Mouse (Mus musculus) midbrain, embryonic 16.5 days (tissue): ENCODE data around the gene Mtfmt. TPM values are rescaled to one million over a fixed set of nuclear protein-coding genes. Genes with fewer than 3 reads are reported as not detected.

Source experiments
- ATAC-seq: fragments of 200-750 bp; cut with Nextera tagmentation; 2 replicates; pipeline ENCODE4 v1.8.0; 2017; ENCODE audit warnings: moderate TSS enrichment
- H3K27ac ChIP-seq: fragments of 300-500 bp; sonication (generic); 2 replicates; pipeline ENCODE4 v1.5.1; 2014; ENCODE audit warnings: mild to moderate bottlenecking, low read length, mixed read lengths
- H3K27me3 ChIP-seq: fragments of 300-500 bp; sonication (generic); 2 replicates; pipeline ENCODE4 v1.6.1; 2014; ENCODE audit warnings: low read depth, low read length, mixed read lengths; ENCODE audit not compliant: control insufficient read depth, insufficient read depth
- H3K36me3 ChIP-seq: fragments of 300-500 bp; sonication (generic); 2 replicates; pipeline ENCODE4 v1.6.1; 2014; ENCODE audit warnings: mild to moderate bottlenecking, low read length, moderate library complexity, mixed read lengths; ENCODE audit not compliant: control insufficient read depth, insufficient read depth
- H3K4me1 ChIP-seq: fragments of 300-500 bp; sonication (generic); 2 replicates; pipeline ENCODE4 v1.6.1; 2014; ENCODE audit warnings: mild to moderate bottlenecking, low read length, mixed read lengths; ENCODE audit not compliant: control insufficient read depth, insufficient read depth
- H3K4me2 ChIP-seq: fragments of 300-500 bp; sonication (generic); 2 replicates; pipeline ENCODE4 v1.6.1; 2014; ENCODE audit warnings: mild to moderate bottlenecking, low read length, mixed read lengths
- H3K4me3 ChIP-seq: fragments of 300-500 bp; sonication (generic); 2 replicates; pipeline ENCODE4 v1.5.1; 2014; ENCODE audit warnings: low read depth, mild to moderate bottlenecking, low read length, moderate library complexity, mixed read lengths
- H3K9ac ChIP-seq: fragments of 300-500 bp; sonication (generic); 2 replicates; pipeline ENCODE4 v1.6.1; 2014; ENCODE audit warnings: low read depth, low read length, mixed read lengths
- H3K9me3 ChIP-seq: fragments of 300-500 bp; sonication (generic); replicated peaks from 2 replicates; pipeline ENCODE4 v1.6.1; 2014; ENCODE audit warnings: mild to moderate bottlenecking, low read length, mixed read lengths; ENCODE audit not compliant: control insufficient read depth, poor library complexity, severe bottlenecking
- WGBS: fragments of 180-500 bp; shearing (Covaris S2); extraction: QIAGEN DNeasy Blood & Tissue Kit; methylation state at CpG from one replicate; pipeline ENCODE4 v1.1.7; 2014; 5-methylcytosine and 5-hydroxymethylcytosine counted together
- polyA plus RNA-seq: library from polyadenylated mRNA; unstranded; fragments of >200 nt; fragmentation: Nextera tagmentation; extraction: Ambion mirVana; gene quantifications from 2 replicates; pipeline ENCODE4 v1.2.1, GENCODE M21; 2015

Mtfmt gene
- polyA plus RNA-seq: 23.2 and 25.0 TPM in 2 replicates

- peak within 1 kb of the TSS; percentile 68 for H3K27ac ChIP-seq
- under 1% methylated on average over 54 of the region's 54 CpGs for WGBS
- H3K36me3 ChIP-seq: peaks cover 4% of the 10 kb centered on the region
- peak within 1 kb of the TSS; percentile 73 for H3K4me3 ChIP-seq
- peaks cover 10% of the 10 kb centered on the region for H3K4me1 ChIP-seq
- H3K4me2 ChIP-seq: peak within 1 kb of the TSS; percentile 57
- H3K27me3 ChIP-seq: no peaks in the 10 kb centered on the region
- no peaks in the 10 kb centered on the region for H3K9me3 ChIP-seq
- peak within 1 kb of the TSS; percentile 87 for H3K9ac ChIP-seq
- peak; percentile 94 for ATAC-seq
Observed at GRCm38 (mm10) chr9:65435671-65436301, at the start of gene Mtfmt. TSS of gene Mtfmt (plus strand) at chr9:65435782.

- no peak overlapping the region for H3K9ac ChIP-seq
- ATAC-seq: no peak
- no peaks in the 10 kb centered on the region for H3K9me3 ChIP-seq
- no peak overlapping the region for H3K27ac ChIP-seq
- no peaks in the 10 kb centered on the region for H3K4me1 ChIP-seq
- peaks cover 18% of the 10 kb centered on the region for H3K27me3 ChIP-seq
- H3K4me2 ChIP-seq: no peak overlapping the region
- no peaks in the 10 kb centered on the region for H3K36me3 ChIP-seq
- no peak overlapping the region for H3K4me3 ChIP-seq
- WGBS: 37% methylated on average over 8 of the region's 8 CpGs
Observed at GRCm38 (mm10) chr9:65386373-65387140, 49.0 kb upstream of the Mtfmt start.

- no peaks in the 10 kb centered on the region for H3K9me3 ChIP-seq
- no peak overlapping the region for H3K27ac ChIP-seq
- peak overlapping the region; percentile 46 for H3K9ac ChIP-seq
- H3K4me3 ChIP-seq: peak overlapping the region; percentile 43
- peaks cover 32% of the 10 kb centered on the region for H3K27me3 ChIP-seq
- peak; percentile 67 for ATAC-seq
- 17% methylated on average over 96 of the region's 96 CpGs for WGBS
- H3K36me3 ChIP-seq: no peaks in the 10 kb centered on the region
- H3K4me2 ChIP-seq: peak overlapping the region; percentile 54
- no peaks in the 10 kb centered on the region for H3K4me1 ChIP-seq
Observed at GRCm38 (mm10) chr9:65390752-65391612, 44.6 kb upstream of the Mtfmt start.

- Histone ChIP-seq H3K9ac (peak within 1 kb of the TSS; percentile 46), H3K27ac (no peak within 1 kb of the TSS), H3K4me3 (peak within 1 kb of the TSS; percentile 43), H3K4me2 (peak within 1 kb of the TSS; percentile 54), H3K4me1 (no peaks in the 10 kb centered on the region), H3K27me3 (peaks cover 32% of the 10 kb centered on the region), H3K36me3 (no peaks in the 10 kb centered on the region), H3K9me3 (no peaks in the 10 kb centered on the region)
- ATAC-seq: no peak
- whole genome bisulfite sequencing: 43% methylated on average over 8 of the region's 8 CpGs
Observed at GRCm38 (mm10) chr9:65391613-65391964, 44.0 kb upstream of the Mtfmt start, which contains the start of gene Kbtbd13. TSS of gene Kbtbd13 (minus strand) at chr9:65391652.

- WGBS: 26% methylated on average over 6 of the region's 6 CpGs
- H3K4me2 ChIP-seq: no peak overlapping the region
- H3K4me1 ChIP-seq: no peaks in the 10 kb centered on the region
- no peak overlapping the region for H3K27ac ChIP-seq
- no peak overlapping the region for H3K9ac ChIP-seq
- no peaks in the 10 kb centered on the region for H3K9me3 ChIP-seq
- no peak for ATAC-seq
- H3K4me3 ChIP-seq: no peak overlapping the region
- peaks cover 32% of the 10 kb centered on the region for H3K27me3 ChIP-seq
- H3K36me3 ChIP-seq: no peaks in the 10 kb centered on the region
Observed at GRCm38 (mm10) chr9:65392638-65393364, 42.8 kb upstream of the Mtfmt start.

GRCm38 (mm10) chr9:65393606-65394005 lies 42.0 kb upstream of the Mtfmt start:
- Histone ChIP-seq H3K9me3 (no peaks in the 10 kb centered on the region), H3K4me2 (no peak overlapping the region), H3K4me3 (no peak overlapping the region), H3K27me3 (peaks cover 32% of the 10 kb centered on the region), H3K4me1 (no peaks in the 10 kb centered on the region), H3K27ac (no peak overlapping the region), H3K9ac (no peak overlapping the region), H3K36me3 (no peaks in the 10 kb centered on the region)
- 58% methylated on average over 2 of the region's 2 CpGs for WGBS
- ATAC-seq: no peak

- no peaks in the 10 kb centered on the region for H3K36me3 ChIP-seq
- no peak overlapping the region for H3K27ac ChIP-seq
- no peak for ATAC-seq
- no peaks in the 10 kb centered on the region for H3K9me3 ChIP-seq
- H3K9ac ChIP-seq: no peak overlapping the region
- H3K4me1 ChIP-seq: no peaks in the 10 kb centered on the region
- peaks cover 32% of the 10 kb centered on the region for H3K27me3 ChIP-seq
- H3K4me3 ChIP-seq: no peak overlapping the region
- H3K4me2 ChIP-seq: no peak overlapping the region
- WGBS: 67% methylated on average over 2 of the region's 2 CpGs
Observed at GRCm38 (mm10) chr9:65394360-65394759, 41.2 kb upstream of the Mtfmt start.

- H3K4me3 ChIP-seq: peak within 1 kb of the TSS; percentile 43
- H3K4me2 ChIP-seq: peak within 1 kb of the TSS; percentile 76
- no peaks in the 10 kb centered on the region for H3K4me1 ChIP-seq
- peak within 1 kb of the TSS; percentile 62 for H3K9ac ChIP-seq
- H3K27me3 ChIP-seq: no peaks in the 10 kb centered on the region
- WGBS: under 1% methylated on average over 24 of the region's 24 CpGs
- H3K9me3 ChIP-seq: no peaks in the 10 kb centered on the region
- ATAC-seq: peak; percentile 70; the same call in 1 of the 2 replicates
- H3K36me3 ChIP-seq: no peaks in the 10 kb centered on the region
- no peak within 1 kb of the TSS for H3K27ac ChIP-seq
Observed at GRCm38 (mm10) chr9:65398279-65398678, 37.3 kb upstream of the Mtfmt start, which contains the start of gene Rasl12. TSS of gene Rasl12 (plus strand) at chr9:65398506.
